Mouse (Mus musculus): Measurements from ENCODE around the gene Nfkb1.

DNA sequence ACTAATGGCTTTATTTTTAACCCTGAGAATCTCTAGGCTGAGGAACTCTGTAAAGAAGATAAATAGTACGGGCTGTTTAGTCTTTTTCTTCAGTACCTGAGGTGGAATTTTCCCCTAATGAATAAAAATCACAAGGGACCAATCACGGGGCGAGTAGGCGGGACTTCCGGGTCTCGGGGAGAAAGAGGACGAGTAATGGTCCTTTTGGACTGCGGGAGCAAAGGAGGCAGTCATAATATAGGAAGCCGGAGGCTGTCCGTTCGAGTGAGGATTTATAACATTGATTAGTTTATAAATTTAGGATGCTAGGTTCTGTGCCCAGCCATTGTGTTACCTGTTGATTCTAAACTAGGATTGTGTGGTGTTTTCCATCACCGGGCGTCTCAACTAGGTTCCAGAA lies 119.8 kb downstream of the Nfkb1 start:
- TF ChIP-seq CTCF (conservative IDR thresholded peaks at IDR 0.05; ENCODE audit: low read length) (no peak), NANOG (IDR thresholded peaks at IDR 0.05; ENCODE audit: borderline replicate concordance, low read length) (no peak), POU5F1 (IDR thresholded peaks at IDR 0.05; ENCODE audit: borderline replicate concordance, low read length) (no peak)
